Mouse (Mus musculus) activated CD4-positive, CD25-positive, alpha-beta regulatory T cell, adult 4 months (primary cell): ENCODE measurements around the gene Calhm2. TPM values are rescaled to one million over a fixed set of nuclear protein-coding genes. Genes with fewer than 3 reads are reported as not detected.

Experiments used
- ATAC-seq: one replicate; pipeline ENCODE4 v1.8.0; 2017
- polyA plus RNA-seq, 2 experiments: library from polyadenylated mRNA; unstranded; fragments of 100-300 nt; shearing (Covaris generic); gene quantifications; one replicate each; pipeline ENCODE4 v1.2.1; 2017

Calhm2 gene
- polyA plus RNA-seq, 2 experiments from 2014 or later = 7.6 to 14.4 TPM

DNA sequence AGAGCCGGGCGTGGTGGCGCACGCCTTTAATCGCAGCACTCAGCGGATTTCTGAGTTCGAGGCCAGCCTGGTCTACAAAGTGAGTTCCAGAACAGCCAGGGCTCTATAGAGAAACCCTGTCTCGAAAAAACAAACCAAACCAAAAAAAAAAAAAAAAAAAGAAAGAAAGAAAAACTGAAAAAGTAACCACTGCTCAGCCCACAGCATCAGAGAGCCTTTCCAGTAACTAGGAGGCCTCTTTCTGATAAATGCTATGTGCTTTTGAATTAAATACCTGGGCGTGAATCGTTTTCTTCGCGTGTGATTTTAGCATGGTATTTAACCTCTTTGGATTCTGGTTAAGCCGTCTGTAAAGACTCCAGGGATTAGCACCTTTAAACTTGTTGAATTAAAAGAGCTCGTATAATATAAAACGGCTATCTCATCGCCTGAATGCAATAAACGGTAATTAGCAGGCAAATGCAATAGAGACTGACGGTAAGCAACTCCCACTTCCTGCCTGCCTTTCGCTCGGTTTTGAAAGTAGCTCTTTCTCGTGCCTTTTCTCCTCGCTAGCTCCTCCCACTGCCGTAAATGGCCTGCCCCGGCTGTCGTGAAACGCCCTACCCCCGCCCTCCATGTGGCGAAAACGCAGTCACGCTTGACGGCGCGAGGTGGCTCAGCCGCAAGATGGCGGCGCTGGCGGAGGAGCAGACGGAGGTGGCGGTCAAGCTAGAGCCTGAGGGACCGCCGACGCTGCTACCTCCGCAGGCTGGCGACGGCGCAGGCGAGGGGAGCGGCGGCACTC is 70.8 kb downstream of the Calhm2 start, which contains the start of gene Taf5:
TSS of gene Taf5 (plus strand) at position 651 of the 787 bp plus-strand sequence.
- ATAC-seq = peak; percentile 70

DNA sequence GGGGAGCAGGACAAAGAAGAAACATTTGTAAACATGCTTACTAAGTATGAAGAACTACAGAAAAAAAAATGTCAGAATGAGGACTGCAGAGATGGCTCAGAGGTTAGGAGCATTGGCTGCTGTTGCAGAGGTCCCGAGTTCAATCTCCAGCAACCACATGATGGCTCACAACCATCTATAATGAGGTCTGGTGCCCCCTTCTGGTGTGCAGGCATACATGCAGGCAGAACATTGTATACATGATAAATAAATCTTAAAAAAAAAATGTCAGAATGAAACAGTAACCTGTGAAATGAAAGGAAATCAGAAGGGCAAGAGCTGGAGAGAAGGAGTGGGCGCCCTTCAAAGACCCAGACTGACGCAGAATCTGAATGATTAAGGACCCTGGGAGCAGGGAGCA is 72.2 kb downstream of the Calhm2 start:
- no peak for ATAC-seq

DNA sequence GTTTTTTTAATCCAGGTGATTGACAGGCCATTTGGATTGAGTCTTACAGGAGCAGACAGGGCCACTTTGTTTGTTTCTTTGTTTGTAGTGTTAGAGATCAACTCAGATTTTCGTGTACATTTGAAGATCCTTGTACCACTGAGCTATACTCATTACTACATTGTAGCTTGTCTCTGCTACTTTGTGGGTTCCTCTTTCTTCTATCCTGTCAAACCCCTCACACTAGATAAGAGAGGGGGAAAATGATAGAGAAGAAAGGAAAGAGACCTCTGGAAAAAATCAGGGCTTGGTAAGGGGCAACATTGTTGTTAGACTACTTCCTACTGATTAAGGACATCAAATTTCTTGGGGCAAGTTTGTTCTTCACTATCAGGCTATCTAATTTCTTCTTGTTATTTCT is 80.4 kb downstream of the Calhm2 start:
- no peak for ATAC-seq

Other genes starting within 250 kb of the Calhm2 start
- gene Ina, start 123.6 kb downstream of the Calhm2 start, polyA plus RNA-seq = not detected
- 10 to 100 TPM; 22.6 to 25.4 TPM for gene Nt5c2, start 123.1 kb downstream of the Calhm2 start, polyA plus RNA-seq
- 1 to 10 TPM; 6.5 to 8.6 TPM for gene Pcgf6, start 87.4 kb downstream of the Calhm2 start, polyA plus RNA-seq
- 1 to 10 TPM; 1.9 to 2.9 TPM for gene Taf5, start 70.5 kb downstream of the Calhm2 start, polyA plus RNA-seq
- gene Usmg5, start 47.6 kb downstream of the Calhm2 start, polyA plus RNA-seq = 100 to 1,000 TPM; 278 to 349 TPM
- gene Pdcd11, start 47.5 kb downstream of the Calhm2 start, polyA plus RNA-seq = 1 to 10 TPM; 6.5 to 7.7 TPM
- gene Calhm1, start 6.0 kb upstream of the Calhm2 start, polyA plus RNA-seq = not detected
- gene Calhm3, start 19.5 kb upstream of the Calhm2 start, polyA plus RNA-seq = not detected
- under 1 TPM in 1 of 2 experiments, not detected in 1; 0.32 TPM for gene Neurl1a, start 40.5 kb upstream of the Calhm2 start, polyA plus RNA-seq